Mouse (Mus musculus) cortical plate, adult 2 months (tissue): ENCODE results near the gene Necap1.

Experiments used
- CTCF ChIP-seq: fragments of 200-500 bp; IDR thresholded peaks from 2 replicates; pipeline ENCODE4 v1.5.1; 2011; ENCODE audit warnings: mild to moderate bottlenecking, control low read depth, low read length; ENCODE audit not compliant: insufficient read depth; ENCODE audit errors: extremely low read depth
- POLR2A ChIP-seq: fragments of 200-500 bp; IDR thresholded peaks from 2 replicates; pipeline ENCODE4 v1.6.1; 2011; ENCODE audit warnings: mild to moderate bottlenecking, low read length, control low read depth; ENCODE audit not compliant: insufficient read depth; ENCODE audit errors: extremely low read depth

- no peak for TF ChIP-seq CTCF
- no peak for TF ChIP-seq POLR2A
These were observed 4.4 kb upstream of the Necap1 start for GRCm38 (mm10) chr6:122869846-122870245.
